Mouse (Mus musculus): ENCODE results near the gene Src.
"Not testable (repeated sequence)": the region's sequence is repeated elsewhere in the genome, so short reads cannot be mapped to it uniquely, and the experiment has no call there.

Src gene

DNA sequence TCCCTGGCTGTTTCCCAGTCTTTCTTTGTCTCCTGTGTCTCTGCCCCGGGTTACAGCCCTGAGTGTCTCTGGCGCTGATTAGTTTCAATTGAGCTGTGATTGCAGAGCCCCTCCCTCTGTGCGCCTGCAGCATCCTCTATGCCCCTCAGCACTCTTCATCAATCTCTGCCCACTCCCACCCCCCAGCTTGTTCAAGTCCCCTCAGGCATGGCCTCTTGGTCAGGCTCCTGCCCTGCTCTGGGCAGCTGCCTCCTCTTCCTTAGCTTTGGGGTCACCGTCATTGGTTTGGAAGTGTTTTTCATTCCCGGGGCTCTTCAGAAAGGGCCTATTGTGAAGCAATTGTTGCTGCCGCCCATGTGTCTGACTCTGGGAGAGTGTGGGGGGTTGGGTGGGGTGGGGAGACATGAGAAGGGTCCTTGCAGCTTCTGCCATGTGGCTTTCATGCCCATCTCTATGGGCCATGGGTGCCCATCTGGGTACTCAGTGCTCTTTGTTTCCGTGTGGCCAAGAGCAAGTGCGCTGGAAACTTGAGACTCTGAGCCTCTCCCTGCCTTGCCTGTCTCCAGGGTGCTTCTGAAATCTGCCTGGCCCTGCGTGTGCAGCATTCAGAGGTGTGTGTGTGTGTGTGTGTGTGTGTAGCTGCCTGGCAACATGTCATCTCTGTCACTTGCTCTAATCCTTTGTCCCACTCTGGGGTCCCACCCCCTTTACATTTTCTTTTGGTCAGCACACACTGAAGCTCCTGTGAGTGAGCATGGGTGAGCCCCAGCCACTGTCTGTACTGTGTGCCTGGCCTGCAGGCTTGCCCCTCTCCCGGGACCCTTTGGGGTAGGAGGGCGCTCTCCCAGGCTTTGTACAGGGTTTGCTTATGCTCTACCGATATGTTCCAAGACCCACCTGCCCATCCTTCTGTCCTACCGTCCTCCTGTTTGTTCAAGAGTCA, 57.5 kb downstream of the Src start:
- DNase-seq (ENCODE audit: low read depth) = no peak

GRCm38 (mm10) chr2:157478651-157479050, 60.4 kb downstream of the Src start:
- DNase-seq (ENCODE audit: low read depth) = no peak

DNA sequence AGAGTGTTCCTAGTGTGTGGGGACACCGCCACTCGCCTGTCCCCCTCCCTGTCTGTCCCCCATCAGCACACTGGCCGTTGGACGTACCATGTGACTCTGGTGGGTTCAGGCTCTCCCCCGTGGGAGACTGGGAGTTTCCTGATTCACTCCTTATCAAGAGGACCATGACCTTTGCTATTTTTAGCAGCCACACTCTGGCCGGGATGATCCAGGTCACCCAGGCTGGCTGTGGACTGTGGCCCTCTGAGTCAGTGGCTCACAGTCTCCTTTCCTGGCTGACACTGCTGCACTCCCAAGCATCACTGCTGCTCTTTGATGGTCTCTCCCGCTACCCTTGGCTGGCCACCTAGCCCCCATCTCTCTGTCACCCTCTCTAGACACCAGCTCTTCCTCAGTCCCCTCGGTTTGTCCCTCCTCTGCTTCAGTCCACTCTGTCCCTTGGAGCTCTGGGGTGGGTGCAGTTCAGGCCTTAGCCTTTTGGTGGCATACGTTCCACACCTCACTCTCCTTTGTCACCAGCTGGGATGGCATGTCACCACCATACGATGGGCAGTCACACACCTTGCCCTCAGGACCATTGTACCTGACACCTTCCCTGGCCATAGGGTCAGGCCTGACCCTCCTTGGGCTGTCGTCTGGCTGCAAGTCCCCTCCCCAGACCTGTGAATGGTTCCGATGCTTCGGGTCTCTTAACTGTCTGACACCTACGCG, 61.8 kb downstream of the Src start:
- no peak for DNase-seq (ENCODE audit: low read depth)

- no peak for DNase-seq (ENCODE audit: low read depth)
Measured at GRCm38 (mm10) chr2:157482729-157483128, 64.5 kb downstream of the Src start.

DNA sequence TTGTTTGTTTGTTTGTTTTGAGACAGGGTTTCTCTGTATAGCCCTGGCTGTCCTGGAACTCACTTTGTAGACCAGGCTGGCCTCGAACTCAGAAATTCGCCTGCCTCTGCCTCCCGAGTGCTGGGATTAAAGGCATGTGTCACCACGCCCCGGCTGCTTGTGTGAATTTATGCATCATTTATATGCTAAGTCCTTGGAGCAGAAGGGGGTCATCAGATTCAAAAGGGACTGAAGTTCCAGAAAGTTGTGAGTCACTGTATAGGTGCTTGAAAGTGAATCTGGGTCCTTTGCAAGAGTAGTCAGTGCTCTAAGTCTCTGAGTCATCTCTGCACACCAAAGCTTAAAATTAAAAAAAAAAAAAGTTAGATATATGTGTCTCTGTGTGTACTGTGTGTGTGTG, 68.3 kb downstream of the Src start:
- DNase-seq (ENCODE audit: low read depth) = not testable (repeated sequence)

GRCm38 (mm10) chr2:157486981-157487656, 68.9 kb downstream of the Src start:
- no peak for DNase-seq (ENCODE audit: low read depth)

GRCm38 (mm10) chr2:157487733-157488175, 69.5 kb downstream of the Src start:
- no peak for DNase-seq (ENCODE audit: low read depth)

- no peak for DNase-seq (ENCODE audit: low read depth)
Measured at GRCm38 (mm10) chr2:157493240-157493639, 75.0 kb downstream of the Src start.

DNA sequence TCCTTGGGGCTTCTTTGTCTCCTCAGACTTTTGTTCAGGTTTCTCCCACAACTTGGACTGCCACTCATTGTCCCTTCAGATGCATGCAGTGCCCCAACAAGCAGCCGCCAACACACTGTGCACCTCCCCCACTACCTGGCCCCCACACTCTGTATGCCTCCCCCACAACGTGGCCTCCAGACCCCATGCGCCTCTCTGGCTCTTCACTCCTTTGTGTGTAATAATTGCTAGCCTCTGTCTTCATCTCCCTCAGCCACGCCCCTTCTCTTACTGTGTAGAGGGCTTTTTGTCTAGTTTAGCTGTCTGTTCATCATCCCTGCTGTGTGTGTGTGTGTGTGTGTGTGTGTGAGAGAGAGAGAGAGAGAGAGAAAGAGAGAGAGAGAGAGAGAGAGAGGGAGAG, 80.3 kb downstream of the Src start:
- no peak for DNase-seq (ENCODE audit: low read depth)

DNA sequence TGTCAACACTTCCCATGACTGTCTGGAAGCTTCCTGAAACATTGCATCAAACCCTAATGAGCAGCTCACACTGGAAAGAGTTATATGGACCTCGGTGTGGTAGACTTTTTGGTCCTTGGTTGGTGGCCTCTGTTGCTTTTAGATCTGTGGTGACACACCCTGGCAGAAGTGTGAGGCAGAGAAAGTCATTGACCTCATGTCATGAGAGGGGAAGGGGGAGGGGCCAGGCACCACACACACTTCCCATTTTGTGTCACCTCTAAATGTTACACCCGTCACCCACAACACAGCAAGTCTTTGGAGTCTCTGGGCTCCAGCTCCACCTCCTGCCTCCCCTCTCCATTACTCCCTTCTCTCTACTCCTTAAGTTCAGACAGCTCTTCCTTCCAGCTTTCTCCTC, 82.1 kb downstream of the Src start:
- peak; percentile 37 for DNase-seq (ENCODE audit: low read depth)

GRCm38 (mm10) chr2:157501324-157501723, 83.1 kb downstream of the Src start:
- no peak for DNase-seq (ENCODE audit: low read depth)

- no peak for DNase-seq (ENCODE audit: low read depth)
Measured at GRCm38 (mm10) chr2:157506779-157507178, 88.5 kb downstream of the Src start.

DNA sequence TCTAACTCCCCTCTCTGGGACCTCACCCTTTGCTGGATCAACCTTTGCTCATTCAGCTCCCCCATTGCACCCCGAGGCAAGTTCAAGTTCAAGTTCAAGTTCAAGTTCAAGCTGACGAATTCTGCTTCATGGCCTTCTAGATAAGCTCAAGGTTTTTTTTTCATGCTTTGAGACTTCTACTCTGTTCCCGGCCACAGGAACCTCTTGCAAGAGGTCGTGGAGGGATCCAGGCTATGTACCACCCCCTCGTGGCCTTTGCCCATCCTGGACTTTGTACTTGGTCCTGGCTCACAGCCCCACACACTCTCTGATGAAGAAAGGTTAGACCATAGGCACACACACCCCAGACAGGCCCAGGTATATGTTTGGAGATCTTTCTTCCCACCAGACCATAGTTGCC, 90.9 kb downstream of the Src start:
- no peak for DNase-seq (ENCODE audit: low read depth)

GRCm38 (mm10) chr2:157510031-157510430, 91.8 kb downstream of the Src start:
- DNase-seq (ENCODE audit: low read depth) = no peak

GRCm38 (mm10) chr2:157512859-157513258, 94.6 kb downstream of the Src start:
- no peak for DNase-seq (ENCODE audit: low read depth)

- no peak for DNase-seq (ENCODE audit: low read depth)
Measured at GRCm38 (mm10) chr2:157513737-157514208, 95.5 kb downstream of the Src start.

GRCm38 (mm10) chr2:157514353-157514752, 96.1 kb downstream of the Src start:
- DNase-seq (ENCODE audit: low read depth) = no peak

GRCm38 (mm10) chr2:157517526-157517925, 99.3 kb downstream of the Src start:
- no peak for DNase-seq (ENCODE audit: low read depth)

- DNase-seq (ENCODE audit: low read depth) = no peak
Measured at GRCm38 (mm10) chr2:157518451-157518850, 100.2 kb downstream of the Src start.

- no peak for DNase-seq (ENCODE audit: low read depth)
Measured at GRCm38 (mm10) chr2:157519452-157519851, 101.2 kb downstream of the Src start.

GRCm38 (mm10) chr2:157520496-157520895, 102.3 kb downstream of the Src start:
- DNase-seq (ENCODE audit: low read depth) = no peak
